Mouse (Mus musculus): ENCODE measurements around the gene Dcaf4. TPM values are rescaled to one million over a fixed set of nuclear protein-coding genes. Genes with fewer than 3 reads are reported as not detected.

Gene Dcaf4
- polyA plus RNA-seq, 1 experiment from 2014 or later = 49.2 TPM

GRCm38 (mm10) chr12:83525822-83526544 lies 5.7 kb downstream of the Dcaf4 start:
- H3K36me3 ChIP-seq = 0 out of 2 replicates have a peak, but pooled peaks cover 9% of the 10 kb centered on the region
- ATAC-seq (ENCODE audit: low FRiP score, low read depth) = no peak

GRCm38 (mm10) chr12:83527816-83528215 lies 7.5 kb downstream of the Dcaf4 start:
- H3K9ac ChIP-seq = no peak overlapping the region
- H3K9me3 ChIP-seq = no peaks in the 10 kb centered on the region
- H3K4me2 ChIP-seq = no peak overlapping the region
- no peak for ATAC-seq (ENCODE audit: low FRiP score, low read depth)
- peaks cover 5% of the 10 kb centered on the region; the same call in 1 of the 2 replicates for H3K4me1 ChIP-seq (replicated peaks)
- 58% methylated on average over 6 of the region's 6 CpGs for WGBS
- H3K27ac ChIP-seq (replicated peaks) = no peak overlapping the region
- H3K36me3 ChIP-seq = peaks cover 19% of the 10 kb centered on the region
- no peaks in the 10 kb centered on the region for H3K27me3 ChIP-seq
- H3K4me3 ChIP-seq = no peak overlapping the region

More at GRCm38 (mm10) chr12:83525822-83526544, 5.7 kb downstream of the Dcaf4 start:
- Histone ChIP-seq H3K9ac (no peak overlapping the region), H3K27ac (replicated peaks) (no peak overlapping the region), H3K27me3 (no peaks in the 10 kb centered on the region), H3K9me3 (no peaks in the 10 kb centered on the region), H3K4me2 (no peak overlapping the region), H3K4me3 (no peak overlapping the region), H3K4me1 (replicated peaks) (peaks cover 21% of the 10 kb centered on the region)
- WGBS = 86% methylated on average over 18 of the region's 18 CpGs

GRCm38 (mm10) chr12:83528665-83529064 lies 8.4 kb downstream of the Dcaf4 start:
- H3K9me3 ChIP-seq = no peaks in the 10 kb centered on the region
- H3K36me3 ChIP-seq = peaks cover 27% of the 10 kb centered on the region
- no peak overlapping the region for H3K27ac ChIP-seq (replicated peaks)
- WGBS = 91% methylated on average over 5 of the region's 5 CpGs
- no peaks in the 10 kb centered on the region for H3K4me1 ChIP-seq (replicated peaks)
- H3K4me2 ChIP-seq = no peak overlapping the region
- H3K27me3 ChIP-seq = no peaks in the 10 kb centered on the region
- ATAC-seq (ENCODE audit: low FRiP score, low read depth) = no peak
- H3K9ac ChIP-seq = no peak overlapping the region
- H3K4me3 ChIP-seq = no peak overlapping the region

- no peaks in the 10 kb centered on the region for H3K27me3 ChIP-seq
- H3K9me3 ChIP-seq = no peaks in the 10 kb centered on the region
- WGBS = 93% methylated on average over 6 of the region's 6 CpGs
- H3K4me2 ChIP-seq = no peak overlapping the region
- peaks cover 32% of the 10 kb centered on the region for H3K36me3 ChIP-seq
- ATAC-seq (ENCODE audit: low FRiP score, low read depth) = no peak
- H3K4me1 ChIP-seq (replicated peaks) = peaks cover 9% of the 10 kb centered on the region
- H3K9ac ChIP-seq = no peak overlapping the region
- H3K27ac ChIP-seq (replicated peaks) = no peak overlapping the region
- H3K4me3 ChIP-seq = no peak overlapping the region
Observed at GRCm38 (mm10) chr12:83531992-83532391, 11.7 kb downstream of the Dcaf4 start.

- no peak overlapping the region for H3K9ac ChIP-seq
- no peaks in the 10 kb centered on the region for H3K27me3 ChIP-seq
- no peaks in the 10 kb centered on the region for H3K9me3 ChIP-seq
- H3K27ac ChIP-seq (replicated peaks) = no peak overlapping the region
- 82% methylated on average over 3 of the region's 3 CpGs for whole genome bisulfite sequencing
- no peak overlapping the region for H3K4me2 ChIP-seq
- H3K4me3 ChIP-seq = no peak overlapping the region
- peaks cover 9% of the 10 kb centered on the region for H3K4me1 ChIP-seq (replicated peaks)
- ATAC-seq (ENCODE audit: low FRiP score, low read depth) = no peak
- H3K36me3 ChIP-seq = peaks cover 40% of the 10 kb centered on the region
Observed at GRCm38 (mm10) chr12:83532966-83533365, 12.7 kb downstream of the Dcaf4 start.

GRCm38 (mm10) chr12:83534190-83534589 lies 13.9 kb downstream of the Dcaf4 start:
- peaks cover 50% of the 10 kb centered on the region for H3K36me3 ChIP-seq
- no peaks in the 10 kb centered on the region for H3K27me3 ChIP-seq
- H3K4me3 ChIP-seq = no peak overlapping the region
- H3K9ac ChIP-seq = no peak overlapping the region
- no peak for ATAC-seq (ENCODE audit: low FRiP score, low read depth)
- no peak overlapping the region for H3K4me2 ChIP-seq
- peaks cover 9% of the 10 kb centered on the region for H3K4me1 ChIP-seq (replicated peaks)
- no peak overlapping the region for H3K27ac ChIP-seq (replicated peaks)
- no peaks in the 10 kb centered on the region for H3K9me3 ChIP-seq
- WGBS = 92% methylated on average over 3 of the region's 3 CpGs

- 87% methylated on average over 11 of the region's 11 CpGs for WGBS
- no peak overlapping the region for H3K9ac ChIP-seq
- peaks cover 56% of the 10 kb centered on the region for H3K36me3 ChIP-seq
- peaks cover 9% of the 10 kb centered on the region for H3K4me1 ChIP-seq (replicated peaks)
- no peak overlapping the region for H3K4me2 ChIP-seq
- no peaks in the 10 kb centered on the region for H3K9me3 ChIP-seq
- H3K27ac ChIP-seq (replicated peaks) = no peak overlapping the region
- no peaks in the 10 kb centered on the region for H3K27me3 ChIP-seq
- H3K4me3 ChIP-seq = no peak overlapping the region
- no peak for ATAC-seq (ENCODE audit: low FRiP score, low read depth)
Observed at GRCm38 (mm10) chr12:83535428-83535827, 15.2 kb downstream of the Dcaf4 start.

GRCm38 (mm10) chr12:83536039-83536438 lies 15.8 kb downstream of the Dcaf4 start:
- no peak overlapping the region for H3K27ac ChIP-seq (replicated peaks)
- H3K36me3 ChIP-seq = peaks cover 60% of the 10 kb centered on the region
- H3K9ac ChIP-seq = no peak overlapping the region

GRCm38 (mm10) chr12:83543997-83544396 lies 23.7 kb downstream of the Dcaf4 start:
- no peaks in the 10 kb centered on the region for H3K4me1 ChIP-seq (replicated peaks)
- H3K27me3 ChIP-seq = no peaks in the 10 kb centered on the region
- H3K4me3 ChIP-seq = no peak overlapping the region
- WGBS = 82% methylated on average over 7 of the region's 7 CpGs
- H3K4me2 ChIP-seq = no peak overlapping the region
- H3K36me3 ChIP-seq = peaks cover 59% of the 10 kb centered on the region
- no peak overlapping the region for H3K27ac ChIP-seq (replicated peaks)
- no peak for ATAC-seq (ENCODE audit: low FRiP score, low read depth)
- H3K9me3 ChIP-seq = no peaks in the 10 kb centered on the region
- no peak overlapping the region for H3K9ac ChIP-seq

More at GRCm38 (mm10) chr12:83536039-83536438, 15.8 kb downstream of the Dcaf4 start:
- peaks cover 9% of the 10 kb centered on the region for H3K4me1 ChIP-seq (replicated peaks)
- no peaks in the 10 kb centered on the region for H3K27me3 ChIP-seq
- peak; percentile 77 for ATAC-seq (ENCODE audit: low FRiP score, low read depth)
- no peak overlapping the region for H3K4me2 ChIP-seq
- no peaks in the 10 kb centered on the region for H3K9me3 ChIP-seq
- 34% methylated on average over 9 of the region's 9 CpGs for WGBS
- H3K4me3 ChIP-seq = no peak overlapping the region

GRCm38 (mm10) chr12:83544791-83545190 lies 24.5 kb downstream of the Dcaf4 start:
- no peaks in the 10 kb centered on the region for H3K4me1 ChIP-seq (replicated peaks)
- no peak overlapping the region for H3K4me2 ChIP-seq
- H3K27ac ChIP-seq (replicated peaks) = no peak overlapping the region; the same call in 1 of the 2 replicates
- ATAC-seq (ENCODE audit: low FRiP score, low read depth) = no peak
- H3K9me3 ChIP-seq = no peaks in the 10 kb centered on the region
- H3K36me3 ChIP-seq = peaks cover 57% of the 10 kb centered on the region
- no peak overlapping the region for H3K9ac ChIP-seq
- H3K4me3 ChIP-seq = no peak overlapping the region
- no peaks in the 10 kb centered on the region for H3K27me3 ChIP-seq

- H3K4me2 ChIP-seq = no peak overlapping the region
- no peak for ATAC-seq (ENCODE audit: low FRiP score, low read depth)
- 89% methylated on average over 16 of the region's 16 CpGs for WGBS
- no peak overlapping the region for H3K4me3 ChIP-seq
- no peak overlapping the region for H3K9ac ChIP-seq
- H3K4me1 ChIP-seq (replicated peaks) = no peaks in the 10 kb centered on the region
- no peaks in the 10 kb centered on the region for H3K9me3 ChIP-seq
- H3K27me3 ChIP-seq = no peaks in the 10 kb centered on the region
- peaks cover 76% of the 10 kb centered on the region for H3K36me3 ChIP-seq
- no peak overlapping the region for H3K27ac ChIP-seq (replicated peaks)
Observed at GRCm38 (mm10) chr12:83551305-83551704, 31.0 kb downstream of the Dcaf4 start.

- Histone ChIP-seq H3K27ac (replicated peaks) (no peak overlapping the region), H3K4me1 (replicated peaks) (no peaks in the 10 kb centered on the region), H3K9me3 (no peaks in the 10 kb centered on the region), H3K4me2 (no peak overlapping the region), H3K4me3 (no peak overlapping the region), H3K9ac (no peak overlapping the region), H3K27me3 (no peaks in the 10 kb centered on the region), H3K36me3 (peaks cover 78% of the 10 kb centered on the region)
- no peak for ATAC-seq (ENCODE audit: low FRiP score, low read depth)
- WGBS = 82% methylated on average over 4 of the region's 4 CpGs
Observed at GRCm38 (mm10) chr12:83553816-83554215, 33.5 kb downstream of the Dcaf4 start.

GRCm38 (mm10) chr12:83555605-83556004 lies 35.3 kb downstream of the Dcaf4 start:
- Histone ChIP-seq H3K27ac (replicated peaks) (no peak overlapping the region), H3K4me1 (replicated peaks) (no peaks in the 10 kb centered on the region), H3K27me3 (no peaks in the 10 kb centered on the region), H3K9ac (no peak overlapping the region), H3K4me2 (no peak overlapping the region), H3K4me3 (no peak overlapping the region), H3K36me3 (peaks cover 66% of the 10 kb centered on the region), H3K9me3 (no peaks in the 10 kb centered on the region)
- no peak for ATAC-seq (ENCODE audit: low FRiP score, low read depth)
- 68% methylated on average over 9 of the region's 9 CpGs for WGBS

All from hindbrain, embryonic 15.5 days (tissue).